Mouse (Mus musculus) embryonic facial prominence, embryonic 11.5 days (tissue): ENCODE results near the gene Xpo4. TPM values are rescaled to one million over a fixed set of nuclear protein-coding genes. Genes with fewer than 3 reads are reported as not detected.
"Not testable (repeated sequence)": the region's sequence is repeated elsewhere in the genome, so short reads cannot be mapped to it uniquely, and the experiment has no call there.

ENCODE experiments used
- ATAC-seq: fragments of 200-750 bp; cut with Nextera tagmentation; replicated peaks from 2 replicates; pipeline ENCODE4 v1.8.0; 2017; ENCODE audit warnings: low read depth; ENCODE audit not compliant: insufficient number of reproducible peaks, low FRiP score, low TSS enrichment
- DNase-seq: peaks from one replicate; pipeline ENCODE4 v3.0.0-alpha.2; 2015; ENCODE audit warnings: low spot score
- H3K27ac ChIP-seq: fragments of 300-500 bp; sonication (generic); replicated peaks from 2 replicates; pipeline ENCODE4 v1.5.1; 2014; ENCODE audit warnings: mild to moderate bottlenecking, low read depth, low read length, control low read depth
- H3K27me3 ChIP-seq: fragments of 300-500 bp; sonication (generic); 2 replicates; pipeline ENCODE4 v1.6.1; 2014; ENCODE audit warnings: mild to moderate bottlenecking, low read length, moderate library complexity, mixed read lengths; ENCODE audit not compliant: control insufficient read depth, insufficient read depth
- H3K36me3 ChIP-seq: fragments of 300-500 bp; sonication (generic); replicated peaks from 2 replicates; pipeline ENCODE4 v1.6.1; 2014; ENCODE audit warnings: low read depth, mild to moderate bottlenecking, low read length, moderate library complexity, mixed read lengths; ENCODE audit not compliant: control insufficient read depth, insufficient read depth
- H3K4me1 ChIP-seq: fragments of 300-500 bp; sonication (generic); 2 replicates; pipeline ENCODE4 v1.6.1; 2014; ENCODE audit warnings: low read length, mixed read lengths; ENCODE audit not compliant: control insufficient read depth, insufficient read depth
- H3K4me2 ChIP-seq: fragments of 300-500 bp; sonication (generic); 2 replicates; pipeline ENCODE4 v1.6.1; 2014; ENCODE audit warnings: low read depth, mild to moderate bottlenecking, control low read depth, low read length, moderate library complexity
- H3K4me3 ChIP-seq: fragments of 300-500 bp; sonication (generic); 2 replicates; pipeline ENCODE4 v1.5.1; 2014; ENCODE audit warnings: low read depth, low read length, control low read depth
- H3K9ac ChIP-seq: fragments of 300-500 bp; sonication (generic); replicated peaks from 2 replicates; pipeline ENCODE4 v1.6.1; 2014; ENCODE audit warnings: mild to moderate bottlenecking, control low read depth, low read length
- H3K9me3 ChIP-seq: fragments of 300-500 bp; sonication (generic); replicated peaks from 2 replicates; pipeline ENCODE4 v1.6.1; 2016; ENCODE audit warnings: mild to moderate bottlenecking, low read length, inconsistent platforms, mixed read lengths; ENCODE audit not compliant: control insufficient read depth
- WGBS: fragments of 180-500 bp; shearing (Covaris S2); extraction: QIAGEN DNeasy Blood & Tissue Kit; methylation state at CpG from one replicate; pipeline ENCODE4 v1.1.7; 2014; 5-methylcytosine and 5-hydroxymethylcytosine counted together
- polyA plus RNA-seq: library from polyadenylated mRNA; unstranded; fragments of >200 nt; fragmentation: Nextera tagmentation; extraction: Ambion mirVana; gene quantifications from 2 replicates; pipeline ENCODE4 v1.2.1, GENCODE M21; 2014

Gene Xpo4
- polyA plus RNA-seq, 1 experiment from 2014 or later = 37.0 TPM

- DNase-seq (no peak), ATAC-seq (no peak)
- no peak overlapping the region for H3K9ac ChIP-seq
- H3K27ac ChIP-seq = no peak overlapping the region
- H3K27me3 ChIP-seq = no peaks in the 10 kb centered on the region
- H3K9me3 ChIP-seq = no peaks in the 10 kb centered on the region
- no peaks in the 10 kb centered on the region; the same call in 1 of the 2 replicates for H3K36me3 ChIP-seq
- H3K4me3 ChIP-seq = no peak overlapping the region
- 96% methylated on average over 24 of the region's 24 CpGs for WGBS
- no peaks in the 10 kb centered on the region for H3K4me1 ChIP-seq
- no peak overlapping the region for H3K4me2 ChIP-seq
Measured at GRCm38 (mm10) chr14:57691316-57691715, 26.1 kb upstream of the Xpo4 start.

DNA sequence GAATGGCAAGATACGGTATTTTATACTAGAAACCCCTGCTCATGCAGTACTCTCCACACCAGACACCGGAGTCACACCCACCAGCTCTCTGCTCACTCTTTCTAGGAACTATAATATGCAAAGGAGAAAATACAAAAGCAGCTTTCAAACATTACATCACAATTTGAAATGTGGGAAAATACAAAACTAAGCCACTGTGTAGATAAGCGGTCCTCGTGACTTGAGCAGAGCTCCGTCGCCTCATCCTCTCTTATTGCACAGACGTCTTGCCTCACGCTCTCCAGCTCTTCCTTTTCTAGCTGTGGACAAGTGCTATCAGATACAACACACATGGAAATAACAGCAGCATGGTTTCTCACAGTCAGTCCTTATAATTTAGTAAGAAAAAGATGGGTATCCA, 25.5 kb upstream of the Xpo4 start:
- ATAC-seq = no peak

DNA sequence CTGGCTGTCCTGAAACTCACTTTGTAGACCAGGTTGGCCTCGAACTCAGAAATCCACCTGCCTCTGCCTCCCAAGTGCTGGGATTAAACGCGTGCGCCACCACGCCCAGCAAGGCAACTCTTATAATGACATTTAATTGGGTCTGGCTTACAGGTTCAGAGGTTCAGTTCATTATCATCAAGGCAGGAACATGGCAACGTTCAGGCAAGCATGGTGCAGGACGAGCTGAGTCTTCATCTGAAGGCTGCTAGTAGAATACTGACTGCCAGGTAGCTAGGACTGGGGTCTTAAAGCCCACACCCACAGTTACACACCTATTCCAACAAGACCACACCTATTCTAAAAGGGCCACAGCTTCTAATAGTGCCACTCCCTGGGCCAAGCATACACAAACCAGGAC, 22.8 kb upstream of the Xpo4 start:
- not testable (repeated sequence) for H3K4me1 ChIP-seq, H3K9ac ChIP-seq, DNase-seq, H3K4me3 ChIP-seq, H3K27ac ChIP-seq, ATAC-seq, H3K36me3 ChIP-seq, H3K9me3 ChIP-seq, H3K27me3 ChIP-seq, H3K4me2 ChIP-seq
- 95% methylated on average over 7 of the region's 7 CpGs for WGBS

More for the DNA sequence above, 25.5 kb upstream of the Xpo4 start:
- Histone ChIP-seq H3K4me3 (no peak overlapping the region), H3K9me3 (no peaks in the 10 kb centered on the region), H3K9ac (no peak overlapping the region), H3K27ac (no peak overlapping the region), H3K4me1 (no peaks in the 10 kb centered on the region), H3K36me3 (no peaks in the 10 kb centered on the region; the same call in 1 of the 2 replicates), H3K4me2 (no peak overlapping the region), H3K27me3 (no peaks in the 10 kb centered on the region)
- no peak for DNase-seq
- WGBS = 96% methylated on average over 8 of the region's 8 CpGs

DNA sequence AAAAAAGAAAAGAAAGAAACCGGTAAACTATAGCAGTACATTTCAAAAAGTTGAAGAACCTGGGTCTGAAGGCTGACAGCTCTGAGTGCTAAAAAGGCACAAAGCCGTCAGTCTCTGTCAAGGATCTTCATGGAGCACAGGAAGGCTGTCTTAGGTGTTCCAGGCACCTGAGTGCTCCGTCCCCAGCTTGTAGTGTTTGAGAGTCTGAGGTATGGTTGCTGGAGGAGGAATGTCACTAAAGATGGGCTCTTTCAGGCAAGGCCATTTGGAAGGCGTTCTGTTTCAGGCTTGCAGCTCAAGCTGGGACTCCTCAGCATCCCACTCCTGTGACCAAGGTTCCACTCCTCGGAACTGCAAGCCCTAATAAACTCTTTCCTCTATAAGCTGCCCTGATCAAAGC, 22.2 kb upstream of the Xpo4 start:
- no peak for DNase-seq
- Histone ChIP-seq H3K9me3 (no peaks in the 10 kb centered on the region), H3K4me3 (no peak overlapping the region), H3K9ac (no peak overlapping the region), H3K4me1 (no peaks in the 10 kb centered on the region), H3K4me2 (no peak overlapping the region), H3K27me3 (no peaks in the 10 kb centered on the region), H3K27ac (no peak overlapping the region), H3K36me3 (no peaks in the 10 kb centered on the region; the same call in 1 of the 2 replicates)
- no peak for ATAC-seq
- 84% methylated on average over 5 of the region's 5 CpGs for WGBS

- Histone ChIP-seq H3K9ac (no peak overlapping the region), H3K36me3 (no peaks in the 10 kb centered on the region; the same call in 1 of the 2 replicates), H3K4me1 (no peaks in the 10 kb centered on the region), H3K27ac (no peak overlapping the region), H3K9me3 (no peaks in the 10 kb centered on the region), H3K4me2 (no peak overlapping the region), H3K27me3 (no peaks in the 10 kb centered on the region), H3K4me3 (no peak overlapping the region)
- WGBS = 95% methylated on average over 6 of the region's 6 CpGs
- no peak for DNase-seq
- no peak for ATAC-seq
Measured at GRCm38 (mm10) chr14:57686647-57687046, 21.4 kb upstream of the Xpo4 start.

DNA sequence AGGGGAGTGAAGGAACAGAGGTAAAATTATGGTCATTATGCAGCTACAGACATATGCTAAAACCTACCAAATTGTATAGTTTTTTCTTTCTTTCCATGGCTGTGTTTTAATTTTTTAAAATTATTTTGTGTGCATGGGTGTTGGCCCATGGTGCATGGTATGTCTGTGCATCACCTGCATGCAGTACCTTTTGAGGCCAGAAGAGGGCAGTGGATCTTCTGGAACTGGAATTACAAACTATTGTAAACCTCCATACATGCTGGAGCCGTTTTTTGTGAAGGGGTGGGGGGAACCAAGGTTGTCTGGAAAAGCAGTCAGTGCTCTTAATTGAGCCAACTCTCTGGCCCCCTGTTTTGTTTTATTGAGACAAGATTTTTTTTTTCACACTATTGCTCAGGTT, 19.3 kb upstream of the Xpo4 start:
- ATAC-seq = no peak
- no peaks in the 10 kb centered on the region for H3K27me3 ChIP-seq
- 12% methylated on average over 1 of the region's 1 CpGs for WGBS
- no peaks in the 10 kb centered on the region for H3K36me3 ChIP-seq
- DNase-seq = peak; percentile 60
- no peak overlapping the region for H3K4me2 ChIP-seq
- H3K27ac ChIP-seq = no peak overlapping the region
- no peaks in the 10 kb centered on the region for H3K4me1 ChIP-seq
- H3K9me3 ChIP-seq = no peaks in the 10 kb centered on the region
- no peak overlapping the region for H3K4me3 ChIP-seq
- no peak overlapping the region for H3K9ac ChIP-seq

DNA sequence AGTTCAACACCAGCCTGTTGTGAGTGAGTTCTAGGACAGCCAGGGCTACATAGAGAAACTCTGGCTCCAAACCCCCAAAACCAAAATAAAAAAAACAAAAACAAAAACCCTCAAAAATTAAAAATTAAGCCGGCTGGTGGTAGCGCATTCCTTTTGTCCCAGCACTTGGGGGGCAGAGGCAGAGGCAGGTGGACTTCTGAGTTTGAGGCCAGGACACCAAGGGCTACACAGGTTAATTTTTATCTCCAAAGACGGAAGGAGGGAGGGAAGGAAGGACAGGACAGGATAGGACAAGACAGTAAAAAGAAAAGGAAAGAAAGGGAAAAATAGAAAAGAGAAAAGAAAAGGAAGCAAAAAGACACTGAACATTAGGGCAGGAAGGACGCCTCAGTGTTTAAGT, 17.5 kb upstream of the Xpo4 start:
- Histone ChIP-seq H3K4me3 (no peak overlapping the region), H3K9ac (no peak overlapping the region), H3K4me1 (no peaks in the 10 kb centered on the region), H3K9me3 (no peaks in the 10 kb centered on the region), H3K27ac (no peak overlapping the region), H3K4me2 (no peak overlapping the region), H3K27me3 (no peaks in the 10 kb centered on the region), H3K36me3 (no peaks in the 10 kb centered on the region)
- 80% methylated on average over 4 of the region's 4 CpGs for WGBS
- DNase-seq (no peak), ATAC-seq (no peak)

DNA sequence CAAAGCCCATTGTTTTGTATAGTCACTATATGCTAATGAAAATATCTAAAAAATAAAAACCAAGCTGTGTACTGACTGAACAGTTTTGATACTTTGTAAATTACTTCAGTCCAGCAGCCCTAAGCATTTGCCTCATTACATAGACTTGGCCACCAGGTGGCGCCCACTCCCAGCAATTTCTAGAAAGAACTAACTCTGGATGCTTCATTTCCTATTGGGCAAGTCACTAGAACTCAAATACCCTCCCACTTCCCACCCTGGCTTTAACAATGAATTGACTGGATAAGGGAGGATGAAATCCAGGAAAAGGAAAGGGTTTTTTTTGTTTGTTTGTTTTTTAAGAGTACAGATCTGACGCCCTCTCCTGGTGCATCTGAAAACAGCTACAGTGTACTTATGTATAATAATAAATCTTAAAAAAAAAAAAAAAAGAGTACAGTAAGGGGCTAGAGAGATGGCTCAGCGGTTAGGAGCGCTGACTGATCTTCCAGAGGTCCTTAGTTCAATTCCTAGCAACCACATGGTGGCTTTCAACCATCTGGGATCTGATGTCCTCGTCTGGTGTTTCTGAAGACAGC, 14.8 kb upstream of the Xpo4 start:
- Histone ChIP-seq H3K36me3 (no peaks in the 10 kb centered on the region), H3K4me2 (no peak overlapping the region), H3K9me3 (no peaks in the 10 kb centered on the region), H3K4me3 (no peak overlapping the region), H3K27me3 (no peaks in the 10 kb centered on the region), H3K9ac (no peak overlapping the region), H3K4me1 (no peaks in the 10 kb centered on the region), H3K27ac (no peak overlapping the region)
- DNase-seq (peak; percentile 90), ATAC-seq (no peak)
- WGBS = 45% methylated on average over 5 of the region's 5 CpGs
